Mouse (Mus musculus) forebrain, embryonic 15.5 days (tissue): ENCODE data around the gene Gm10401. TPM values are rescaled to one million over a fixed set of nuclear protein-coding genes. Genes with fewer than 3 reads are reported as not detected.

Experiments used
- polyA plus RNA-seq: library from polyadenylated mRNA; unstranded; fragments of >200 nt; fragmentation: Nextera tagmentation; extraction: Ambion mirVana; gene quantifications from 2 replicates; pipeline ENCODE4 v1.2.1, GENCODE M21; 2015

Gene Gm10401
- polyA plus RNA-seq, 1 experiment from 2014 or later, result 34.6 TPM

Other genes with a start within 250 kb of the Gm10401 start
- gene 4930519G04Rik, start 244.6 kb downstream of the Gm10401 start, polyA plus RNA-seq, result not detected in 2 replicates
- 1.6 and 2.1 TPM in 2 replicates for gene Gm9936, start 239.6 kb downstream of the Gm10401 start, polyA plus RNA-seq
- gene Oasl2, start 201.4 kb downstream of the Gm10401 start, polyA plus RNA-seq, result 2.4 and 2.9 TPM in 2 replicates
- 0.17 and 0.23 TPM in 2 replicates for gene Oasl1, start 175.1 kb downstream of the Gm10401 start, polyA plus RNA-seq
- gene 2210016L21Rik, start 156.1 kb downstream of the Gm10401 start, polyA plus RNA-seq, result 98.1 and 103 TPM in 2 replicates
- not detected in 2 replicates for gene Hnf1a, start 127.2 kb downstream of the Gm10401 start, polyA plus RNA-seq
- 19.2 and 31.7 TPM in 2 replicates for gene Sppl3, start 87.2 kb downstream of the Gm10401 start, polyA plus RNA-seq
- gene Acads, start 21.1 kb upstream of the Gm10401 start, polyA plus RNA-seq, result 22.3 and 24.1 TPM in 2 replicates
- gene Unc119b, start 36.7 kb upstream of the Gm10401 start, polyA plus RNA-seq, result 44.4 and 46.2 TPM in 2 replicates
- 22.7 and 27.7 TPM in 2 replicates for gene Mlec, start 59.9 kb upstream of the Gm10401 start, polyA plus RNA-seq
- 9.2 and 9.8 TPM in 2 replicates for gene Cabp1, start 96.1 kb upstream of the Gm10401 start, polyA plus RNA-seq
- gene Pop5, start 137.5 kb upstream of the Gm10401 start, polyA plus RNA-seq, result 96.9 and 98.6 TPM in 2 replicates
- gene Rnf10, start 174.6 kb upstream of the Gm10401 start, polyA plus RNA-seq, result 185 and 191 TPM in 2 replicates
- 59.4 and 61.3 TPM in 2 replicates for gene Coq5, start 181.4 kb upstream of the Gm10401 start, polyA plus RNA-seq
- gene Dynll1, start 202.7 kb upstream of the Gm10401 start, polyA plus RNA-seq, result 1,446 and 1,524 TPM in 2 replicates
- gene Srsf9, start 228.9 kb upstream of the Gm10401 start, polyA plus RNA-seq, result 200 and 204 TPM in 2 replicates
- gene Gatc, start 242.9 kb upstream of the Gm10401 start, polyA plus RNA-seq, result 33.6 and 36.6 TPM in 2 replicates
- gene Triap1, start 242.9 kb upstream of the Gm10401 start, polyA plus RNA-seq, result 60.5 and 64.3 TPM in 2 replicates